Mouse (Mus musculus) neural tube, embryonic 13.5 days (tissue): ENCODE data around the gene Cd68. TPM values are rescaled to one million over a fixed set of nuclear protein-coding genes. Genes with fewer than 3 reads are reported as not detected.
"Not testable (repeated sequence)": the region's sequence is repeated elsewhere in the genome, so short reads cannot be mapped to it uniquely, and the experiment has no call there.

Experiments used
- ATAC-seq: fragments of 200-750 bp; cut with Nextera tagmentation; 2 replicates; pipeline ENCODE4 v1.8.0; 2017; ENCODE audit warnings: low read depth, mild to moderate bottlenecking, moderate TSS enrichment, moderate library complexity
- H3K27ac ChIP-seq: fragments of 300-500 bp; sonication (generic); replicated peaks from 2 replicates; pipeline ENCODE4 v1.5.1; 2015; ENCODE audit warnings: moderate library complexity, mild to moderate bottlenecking, inconsistent platforms
- H3K27me3 ChIP-seq: fragments of 300-500 bp; sonication (generic); 2 replicates; pipeline ENCODE4 v1.6.1; 2015; ENCODE audit warnings: mild to moderate bottlenecking, inconsistent platforms
- H3K36me3 ChIP-seq: fragments of 300-500 bp; sonication (generic); 2 replicates; pipeline ENCODE4 v1.6.1; 2015; ENCODE audit warnings: mild to moderate bottlenecking, inconsistent platforms
- H3K4me1 ChIP-seq: fragments of 300-500 bp; sonication (generic); replicated peaks from 2 replicates; pipeline ENCODE4 v1.6.1; 2015; ENCODE audit warnings: inconsistent platforms
- H3K4me2 ChIP-seq: fragments of 300-500 bp; sonication (generic); 2 replicates; pipeline ENCODE4 v1.6.1; 2015; ENCODE audit warnings: inconsistent platforms, mild to moderate bottlenecking, moderate library complexity
- H3K4me3 ChIP-seq: fragments of 300-500 bp; sonication (generic); 2 replicates; pipeline ENCODE4 v1.5.1; 2015; ENCODE audit warnings: mild to moderate bottlenecking, inconsistent platforms
- H3K9ac ChIP-seq: fragments of 300-500 bp; sonication (generic); 2 replicates; pipeline ENCODE4 v1.6.1; 2015; ENCODE audit warnings: moderate library complexity, mild to moderate bottlenecking, inconsistent platforms
- H3K9me3 ChIP-seq: fragments of 300-500 bp; sonication (generic); 2 replicates; pipeline ENCODE4 v1.6.1; 2016; ENCODE audit warnings: inconsistent platforms
- WGBS: fragments of 180-500 bp; shearing (Covaris S2); methylation state at CpG from one replicate; pipeline ENCODE4 v1.1.7; 2015; 5-methylcytosine and 5-hydroxymethylcytosine counted together
- polyA plus RNA-seq: library from polyadenylated mRNA; unstranded; fragments of >200 nt; fragmentation: Nextera tagmentation; extraction: Ambion mirVana; gene quantifications from 2 replicates; pipeline ENCODE4 v1.2.1, GENCODE M21; 2015

Gene Cd68
- polyA plus RNA-seq, 1 experiment from 2014 or later: 9.8 TPM

GRCm38 (mm10) chr11:69706775-69707479 lies 41.0 kb upstream of the Cd68 start:
- H3K36me3 ChIP-seq: no peaks in the 10 kb centered on the region
- 57% methylated on average over 6 of the region's 6 CpGs for WGBS
- H3K4me2 ChIP-seq: no peak overlapping the region
- H3K4me1 ChIP-seq: no peaks in the 10 kb centered on the region; the same call in 1 of the 2 replicates
- no peak overlapping the region for H3K4me3 ChIP-seq
- H3K9me3 ChIP-seq: no peaks in the 10 kb centered on the region
- H3K9ac ChIP-seq: no peak overlapping the region
- ATAC-seq: no peak
- H3K27me3 ChIP-seq: no peaks in the 10 kb centered on the region
- no peak overlapping the region for H3K27ac ChIP-seq

- Histone ChIP-seq H3K36me3 (no peaks in the 10 kb centered on the region), H3K4me1 (no peaks in the 10 kb centered on the region; the same call in 1 of the 2 replicates), H3K9ac (no peak overlapping the region), H3K27me3 (no peaks in the 10 kb centered on the region), H3K27ac (no peak overlapping the region), H3K4me2 (no peak overlapping the region), H3K4me3 (no peak overlapping the region), H3K9me3 (no peaks in the 10 kb centered on the region)
- no peak for ATAC-seq
- 44% methylated on average over 2 of the region's 2 CpGs for WGBS
Measured at GRCm38 (mm10) chr11:69704613-69705010, 38.7 kb upstream of the Cd68 start.

DNA sequence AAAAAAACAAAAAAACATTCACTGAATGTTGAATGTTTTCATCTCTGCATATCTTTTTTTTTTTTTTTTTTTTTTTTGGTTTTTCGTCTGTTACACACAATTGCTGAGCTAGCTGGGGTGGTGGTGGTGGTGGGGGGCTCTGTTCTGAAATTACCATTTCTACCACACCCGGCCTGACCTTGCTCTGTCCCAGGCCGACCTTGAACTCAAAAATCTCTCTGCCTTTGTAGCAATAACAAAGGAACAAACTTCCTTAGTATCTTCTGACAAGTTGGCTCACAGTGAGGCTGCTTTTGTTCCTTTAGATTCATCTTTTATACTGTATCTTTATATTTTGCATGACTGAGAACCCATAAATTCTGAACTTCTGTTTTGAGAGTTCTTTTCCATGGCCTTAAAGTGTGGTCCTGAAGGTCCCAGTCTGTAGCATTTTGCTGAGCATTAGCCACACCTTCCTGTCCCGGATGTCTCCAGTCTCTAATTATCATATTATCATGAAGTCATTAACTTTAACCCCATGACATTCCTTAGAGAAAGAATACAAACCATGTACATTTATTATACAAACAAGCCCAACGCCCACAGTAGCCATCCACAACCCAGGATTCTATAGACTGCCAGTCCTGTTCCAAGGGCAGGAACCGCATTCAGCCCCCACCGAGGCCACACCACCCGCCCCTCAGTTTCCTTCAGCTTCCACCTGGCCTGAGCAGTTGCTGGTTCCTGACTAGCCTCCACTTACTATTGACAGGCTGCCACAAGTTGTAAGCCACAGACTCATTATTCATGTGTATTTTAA lies 38.1 kb upstream of the Cd68 start:
- Histone ChIP-seq H3K9me3 (no peaks in the 10 kb centered on the region), H3K4me2 (no peak overlapping the region), H3K4me3 (no peak overlapping the region), H3K27ac (no peak overlapping the region), H3K4me1 (no peaks in the 10 kb centered on the region; the same call in 1 of the 2 replicates), H3K9ac (no peak overlapping the region), H3K36me3 (no peaks in the 10 kb centered on the region), H3K27me3 (no peaks in the 10 kb centered on the region)
- ATAC-seq: no peak
- 74% methylated on average over 8 of the region's 8 CpGs for WGBS

DNA sequence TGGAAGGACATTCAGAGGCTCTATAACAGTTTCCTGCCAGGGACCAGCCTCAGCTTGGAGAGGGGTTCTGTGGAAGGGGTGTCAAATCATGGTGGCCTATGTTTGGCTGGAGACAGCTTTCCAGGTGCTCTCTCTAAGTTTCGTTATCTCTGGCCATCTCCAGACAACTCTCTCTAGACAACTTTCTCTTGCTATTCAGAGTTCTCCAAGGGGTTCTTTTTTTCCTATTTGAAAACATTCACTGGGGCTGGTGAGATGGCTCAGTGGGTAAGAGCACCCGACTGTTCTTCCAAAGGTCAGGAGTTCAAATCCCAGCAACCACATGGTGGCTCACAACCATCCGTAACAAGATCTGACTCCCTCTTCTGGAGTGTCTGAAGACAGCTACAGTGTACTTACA lies 37.4 kb upstream of the Cd68 start:
- not testable (repeated sequence) for H3K4me2 ChIP-seq, H3K36me3 ChIP-seq, H3K27me3 ChIP-seq, H3K4me1 ChIP-seq, H3K9ac ChIP-seq, H3K9me3 ChIP-seq, ATAC-seq, H3K4me3 ChIP-seq, H3K27ac ChIP-seq
- 63% methylated on average over 3 of the region's 3 CpGs for WGBS

- H3K4me2 ChIP-seq, ATAC-seq, H3K27ac ChIP-seq, H3K27me3 ChIP-seq, H3K9me3 ChIP-seq, H3K4me1 ChIP-seq, H3K36me3 ChIP-seq, H3K9ac ChIP-seq, H3K4me3 ChIP-seq: not testable (repeated sequence)
- WGBS: 95% methylated on average over 10 of the region's 10 CpGs
Measured at GRCm38 (mm10) chr11:69702886-69703285, 36.9 kb upstream of the Cd68 start.

- 83% methylated on average over 1 of the region's 1 CpGs for WGBS
- H3K9ac ChIP-seq: no peak overlapping the region
- H3K4me3 ChIP-seq: no peak overlapping the region
- H3K27me3 ChIP-seq: no peaks in the 10 kb centered on the region
- ATAC-seq: no peak
- H3K9me3 ChIP-seq: no peaks in the 10 kb centered on the region
- peaks cover 12% of the 10 kb centered on the region for H3K4me1 ChIP-seq
- no peaks in the 10 kb centered on the region for H3K36me3 ChIP-seq
- H3K4me2 ChIP-seq: no peak overlapping the region
- no peak overlapping the region for H3K27ac ChIP-seq
Measured at GRCm38 (mm10) chr11:69699595-69699994, 33.6 kb upstream of the Cd68 start.

GRCm38 (mm10) chr11:69698574-69698973 lies 32.6 kb upstream of the Cd68 start:
- H3K4me2 ChIP-seq: no peak overlapping the region
- H3K9ac ChIP-seq: no peak overlapping the region
- H3K4me1 ChIP-seq: peaks cover 12% of the 10 kb centered on the region
- no peak overlapping the region for H3K4me3 ChIP-seq
- no peaks in the 10 kb centered on the region for H3K36me3 ChIP-seq
- WGBS: 72% methylated on average over 5 of the region's 5 CpGs
- no peaks in the 10 kb centered on the region for H3K27me3 ChIP-seq
- H3K27ac ChIP-seq: no peak overlapping the region
- H3K9me3 ChIP-seq: no peaks in the 10 kb centered on the region
- ATAC-seq: no peak

DNA sequence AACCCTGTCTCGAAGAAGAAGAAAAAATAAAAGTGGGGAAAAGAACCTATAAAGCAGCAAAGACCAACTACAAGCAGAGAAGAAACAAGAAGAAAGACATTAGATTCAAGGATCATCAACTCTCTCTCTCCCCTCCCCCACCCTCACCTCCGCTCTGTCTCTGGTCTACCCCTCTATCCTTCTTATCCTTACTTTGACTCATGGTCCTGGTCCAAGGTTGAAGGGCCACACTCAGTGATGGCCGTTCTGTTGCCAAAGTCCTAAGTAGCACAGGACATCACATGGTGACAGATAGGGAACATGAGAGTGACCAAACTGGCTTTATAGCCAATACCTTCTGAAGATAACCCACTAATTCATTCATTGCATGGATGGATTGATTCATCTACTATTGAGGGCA lies 31.4 kb upstream of the Cd68 start:
- Histone ChIP-seq H3K9ac (no peak overlapping the region), H3K4me2 (no peak overlapping the region), H3K4me1 (peaks cover 12% of the 10 kb centered on the region), H3K36me3 (no peaks in the 10 kb centered on the region), H3K27ac (no peak overlapping the region), H3K4me3 (no peak overlapping the region), H3K27me3 (no peaks in the 10 kb centered on the region), H3K9me3 (no peaks in the 10 kb centered on the region)
- ATAC-seq: no peak
- whole genome bisulfite sequencing: 88% methylated on average over 3 of the region's 3 CpGs

- H3K4me2 ChIP-seq: peak within 1 kb of the TSS; percentile 79
Measured at GRCm38 (mm10) chr11:69695361-69696181, 29.6 kb upstream of the Cd68 start, which contains the start of the genes Tnfsf12 and Tnfsfm13. TSS of gene Tnfsf12 (minus strand) at chr11:69695849. TSS of gene Tnfsfm13 (minus strand) at chr11:69696098.

DNA sequence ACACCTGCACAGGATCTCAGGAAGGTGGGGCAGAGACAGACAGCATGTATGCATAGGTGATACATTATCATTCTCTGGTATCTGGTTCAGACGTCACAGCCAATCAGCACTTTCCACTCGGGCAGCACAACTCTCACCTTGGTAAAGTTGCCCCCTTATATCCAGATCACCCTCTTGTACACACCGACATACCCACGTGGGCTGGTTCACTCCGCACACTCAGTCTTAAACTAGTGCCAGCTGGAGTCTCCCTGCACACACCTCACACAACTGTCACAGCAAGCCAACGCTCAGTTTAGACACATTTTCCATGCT lies 29.1 kb upstream of the Cd68 start:
- peak overlapping the region; percentile 85 for H3K9ac ChIP-seq
- peak overlapping the region; percentile 43 for H3K4me3 ChIP-seq
- 29% methylated on average over 6 of the region's 6 CpGs for WGBS
- H3K9me3 ChIP-seq: no peaks in the 10 kb centered on the region
- peak; percentile 36; the same call in 1 of the 2 replicates for ATAC-seq
- H3K27ac ChIP-seq: peak overlapping the region; percentile 20; the same call in 1 of the 2 replicates
- H3K4me1 ChIP-seq: peaks cover 12% of the 10 kb centered on the region
- no peaks in the 10 kb centered on the region for H3K27me3 ChIP-seq
- peak overlapping the region; percentile 79 for H3K4me2 ChIP-seq
- no peaks in the 10 kb centered on the region for H3K36me3 ChIP-seq

More at GRCm38 (mm10) chr11:69695361-69696181, 29.6 kb upstream of the Cd68 start, which contains the start of the genes Tnfsf12 and Tnfsfm13:
- WGBS: 2% methylated on average over 41 of the region's 41 CpGs
- Histone ChIP-seq H3K27ac (peak within 1 kb of the TSS; percentile 20), H3K9ac (peak within 1 kb of the TSS; percentile 85), H3K36me3 (no peaks in the 10 kb centered on the region), H3K4me3 (peak within 1 kb of the TSS; percentile 43), H3K4me1 (peaks cover 12% of the 10 kb centered on the region), H3K27me3 (no peaks in the 10 kb centered on the region), H3K9me3 (no peaks in the 10 kb centered on the region)
- ATAC-seq: peak; percentile 74

DNA sequence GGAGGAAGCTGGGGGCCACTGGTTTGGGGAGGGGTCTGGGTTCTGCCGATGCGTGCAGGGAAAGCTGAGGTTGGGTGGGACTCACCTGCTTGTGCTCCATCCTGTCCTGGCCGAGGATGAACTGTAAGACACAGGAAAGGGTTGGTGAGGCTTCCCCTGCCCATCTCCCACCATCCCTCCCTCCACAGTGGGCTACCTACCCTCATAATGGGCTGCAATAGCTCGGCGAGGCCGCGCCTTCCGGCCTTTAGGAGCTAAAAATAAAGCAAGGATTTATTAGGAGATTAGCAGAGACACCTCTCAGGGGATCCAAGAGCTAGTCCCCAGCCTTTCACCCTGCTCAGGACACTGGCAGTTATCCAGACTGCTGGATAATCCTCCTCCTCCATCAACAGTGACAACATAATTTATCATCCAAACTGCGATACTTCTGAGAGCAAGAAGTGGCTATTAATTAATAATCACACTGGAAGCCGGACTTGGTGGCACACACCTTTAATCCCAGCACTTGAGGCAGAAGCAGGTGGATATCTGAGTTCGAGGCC lies 27.5 kb upstream of the Cd68 start:
- Histone ChIP-seq H3K27ac (no peak overlapping the region), H3K4me2 (no peak overlapping the region), H3K27me3 (no peaks in the 10 kb centered on the region), H3K36me3 (no peaks in the 10 kb centered on the region), H3K4me3 (no peak overlapping the region), H3K9me3 (no peaks in the 10 kb centered on the region), H3K4me1 (peaks cover 12% of the 10 kb centered on the region), H3K9ac (no peak overlapping the region)
- 68% methylated on average over 11 of the region's 11 CpGs for WGBS
- ATAC-seq: no peak
